9 mouse cellular contexts compared by ENCODE assay signal in the genomic region with DNA sequence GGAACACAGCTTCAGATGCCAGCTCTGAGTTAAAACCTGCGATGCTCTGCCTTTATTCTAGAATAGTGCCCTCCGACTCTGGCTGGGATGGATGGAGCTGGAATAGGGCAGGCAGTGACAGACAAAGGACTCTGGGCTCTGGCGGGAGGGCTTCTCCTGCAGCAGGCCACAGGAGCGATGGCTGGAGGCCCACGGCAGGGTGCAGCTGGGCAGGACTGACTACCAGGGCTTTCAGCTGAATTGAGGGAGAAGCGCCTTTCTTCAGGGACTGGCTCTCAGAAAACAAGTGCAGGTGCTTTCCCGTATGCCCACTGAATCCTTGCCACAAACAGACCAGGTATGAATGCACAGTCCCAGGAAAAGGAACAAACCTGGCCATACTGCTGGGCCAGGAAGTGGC. TPM values are rescaled to one million over a fixed set of nuclear protein-coding genes. Genes with fewer than 3 reads are reported as not detected.
A peak's percentile ranks its signal among the peaks of the same experiment; 100 is the strongest.
DNase-seq lines count a peak whose midpoint lies in the region; ATAC-seq lines count a peak whose summit lies in the region.
"Had no signal": no experiment of that assay in that cellular context is flagged by ENCODE, and none has a peak within 500 bp of the region (broad histone marks: within the 10 kb centered on the region; RNA-seq: fewer than 3 reads in every experiment).

No protein-coding gene starts in this region.

- WGBS in heart, embryonic 15.5 days = 87% methylated on average over 7 of the region's 7 CpGs
- 92% methylated on average over 7 of the region's 7 CpGs for WGBS in stomach, embryonic 16.5 days

- peaks cover 38% of the 10 kb centered on the region; the same call in 1 of the 2 replicates for H3K36me3 ChIP-seq in heart, embryonic 15.5 days
- no peaks in the 10 kb centered on the region for H3K36me3 ChIP-seq in stomach, embryonic 16.5 days (ENCODE audit: control insufficient read depth, insufficient read depth, low read length)

- no peaks in the 10 kb centered on the region for H3K27me3 ChIP-seq in heart, embryonic 15.5 days
- no peaks in the 10 kb centered on the region for H3K27me3 ChIP-seq in stomach, embryonic 16.5 days (ENCODE audit: control insufficient read depth, insufficient read depth, low read length)

- no peak overlapping the region for H3K4me2 ChIP-seq in heart, embryonic 15.5 days
- no peak overlapping the region for H3K4me2 ChIP-seq in stomach, embryonic 16.5 days (ENCODE audit: low read depth, low read length)

- DNase-seq in heart, postnatal 4 days = no peak
- peak; percentile 35 for DNase-seq in right cerebral cortex, postnatal 25 days
- DNase-seq in right cerebral cortex, adult 18-20 months = no peak
- DNase-seq in layer of hippocampus, postnatal 10 days (ENCODE audit: low spot score in 2 of 2) = peak; percentile 57 to 62
- no peak for DNase-seq in spleen, postnatal 10 days (ENCODE audit: low spot score in 2 of 2)
- no peak for DNase-seq in frontal cortex, adult 2 months (ENCODE audit: extremely low spot score in 1 of 2, low spot score in 1 of 2)

- ATAC-seq in heart, embryonic 15.5 days (replicated peaks; ENCODE audit: insufficient number of reproducible peaks, insufficient read depth, low FRiP score, low read depth) = 0 out of 2 replicates have a peak, but pooled peaks have one; percentile 19
- ATAC-seq in stomach, embryonic 16.5 days (ENCODE audit: insufficient read depth, low FRiP score) = no peak

- 0 out of 2 replicates have a peak, but pooled peaks cover 2% of the 10 kb centered on the region for H3K4me1 ChIP-seq in heart, embryonic 15.5 days (replicated peaks)
- H3K4me1 ChIP-seq in stomach, embryonic 16.5 days (ENCODE audit: control insufficient read depth, insufficient read depth, low read length) = no peaks in the 10 kb centered on the region

- H3K27ac ChIP-seq in heart, embryonic 15.5 days = no peak overlapping the region
- H3K27ac ChIP-seq in stomach, embryonic 16.5 days (ENCODE audit: low read length) = no peak overlapping the region
- H3K27ac ChIP-seq: macrophage had no signal

- H3K9ac ChIP-seq in heart, embryonic 15.5 days = no peak overlapping the region
- peak overlapping the region; percentile 13; the same call in 1 of the 2 replicates for H3K9ac ChIP-seq in stomach, embryonic 16.5 days (ENCODE audit: low read length)

- no peak overlapping the region for H3K4me3 ChIP-seq in heart, embryonic 15.5 days
- no peak overlapping the region for H3K4me3 ChIP-seq in stomach, embryonic 16.5 days (replicated peaks; ENCODE audit: low read length)

- H3K9me3 ChIP-seq in heart, embryonic 15.5 days (replicated peaks) = no peaks in the 10 kb centered on the region
- H3K9me3 ChIP-seq in stomach, embryonic 16.5 days (replicated peaks; ENCODE audit: control insufficient read depth, low read length) = no peaks in the 10 kb centered on the region

RNA-seq across cellular contexts. Expression of a gene that starts 13.9 kb away (rescaled TPM):
- 40.9 and 49.2 TPM in 2 replicates for polyA plus RNA-seq in heart, embryonic 15.5 days (2015; fragmentation: Nextera tagmentation; extraction: Ambion mirVana)
- 100 to 1,000 TPM; 173 to 189 TPM for total RNA-seq in heart, postnatal 4 days (2021)
- total RNA-seq in layer of hippocampus, postnatal 10 days (2021) = 100 to 1,000 TPM in 1 of 2 experiments, 10 to 100 TPM in 1; 96.2 to 106 TPM
- 23.3 and 23.5 TPM in 2 replicates for polyA plus RNA-seq in stomach, embryonic 16.5 days (2015; fragmentation: Nextera tagmentation; extraction: Ambion mirVana)
- polyA plus RNA-seq in frontal cortex, adult 2 months (2012; rRNA removed) = 61.8 and 62.4 TPM in 2 replicates

RNA-seq across cellular contexts. Expression of a gene that starts 44.7 kb away (rescaled TPM):
- 24.3 and 29.7 TPM in 2 replicates for polyA plus RNA-seq in heart, embryonic 15.5 days (2015; fragmentation: Nextera tagmentation; extraction: Ambion mirVana)
- total RNA-seq in heart, postnatal 4 days (2021) = 10 to 100 TPM; 24.0 to 25.3 TPM
- total RNA-seq in layer of hippocampus, postnatal 10 days (2021) = 10 to 100 TPM; 59.3 to 61.0 TPM
- polyA plus RNA-seq in stomach, embryonic 16.5 days (2015; fragmentation: Nextera tagmentation; extraction: Ambion mirVana) = 35.1 and 41.9 TPM in 2 replicates
- 40.7 and 44.3 TPM in 2 replicates for polyA plus RNA-seq in frontal cortex, adult 2 months (2012; rRNA removed)

RNA-seq across cellular contexts. Expression of a gene that starts 44.9 kb away (rescaled TPM):
- 12.6 and 17.9 TPM in 2 replicates for polyA plus RNA-seq in heart, embryonic 15.5 days (2015; fragmentation: Nextera tagmentation; extraction: Ambion mirVana)
- total RNA-seq in heart, postnatal 4 days (2021) = 10 to 100 TPM in 1 of 2 experiments, 1 to 10 TPM in 1; 9.7 to 10.8 TPM
- total RNA-seq in layer of hippocampus, postnatal 10 days (2021) = 10 to 100 TPM; 15.6 to 20.2 TPM
- 17.2 and 19.0 TPM in 2 replicates for polyA plus RNA-seq in stomach, embryonic 16.5 days (2015; fragmentation: Nextera tagmentation; extraction: Ambion mirVana)
- polyA plus RNA-seq in frontal cortex, adult 2 months (2012; rRNA removed) = 20.9 and 22.1 TPM in 2 replicates

Comparison
In these comparisons a context has a peak if more than half of its experiments do, and no peak if none do; other contexts are left out.
1. DNase-seq: peak in right cerebral cortex, postnatal 25 days (single experiment) and layer of hippocampus, postnatal 10 days (2 of 2); none in heart, postnatal 4 days (single experiment), right cerebral cortex, adult 18-20 months (single experiment), spleen, postnatal 10 days (0 of 2) and frontal cortex, adult 2 months (0 of 2).